16 mouse cellular contexts compared by ENCODE assay signal in the genomic region with DNA sequence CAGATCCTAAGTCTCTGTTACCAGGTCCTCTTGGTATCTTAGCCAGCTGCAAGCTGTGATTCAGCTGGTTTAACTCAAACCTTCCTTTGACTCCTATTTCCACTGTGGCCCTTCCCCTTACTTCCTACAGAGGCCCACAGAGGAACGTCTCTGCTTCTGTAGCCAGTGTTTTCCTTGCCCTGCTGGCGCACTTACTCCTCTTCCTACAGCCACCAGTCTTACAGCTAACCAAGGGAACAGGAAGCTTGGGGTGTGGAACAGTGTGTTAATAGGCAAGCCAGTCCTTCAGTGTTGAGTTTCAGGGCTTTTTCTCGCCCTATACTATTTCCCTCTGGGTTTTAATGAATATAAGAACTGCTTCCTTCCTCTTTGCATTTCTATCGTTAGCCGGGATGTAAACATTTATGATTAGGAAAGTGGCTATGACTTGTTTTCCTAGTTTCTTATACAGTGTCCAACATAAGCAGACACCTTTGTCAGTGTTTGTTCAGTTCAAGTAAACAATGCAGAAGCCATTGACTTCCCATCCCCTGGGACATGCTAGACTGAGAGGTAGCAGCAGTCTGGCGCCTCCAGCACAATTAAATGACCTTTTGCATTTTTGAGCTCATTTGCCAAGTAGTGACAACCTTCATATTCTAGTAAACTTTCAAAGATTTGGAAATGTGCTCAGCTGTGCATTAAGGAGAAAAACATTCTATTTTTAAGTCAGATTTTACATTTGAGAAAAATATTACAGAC. TPM values are rescaled to one million over a fixed set of nuclear protein-coding genes. Genes with fewer than 3 reads are reported as not detected.
DNase-seq lines count a peak whose midpoint lies in the region; ATAC-seq and TF ChIP-seq lines count a peak whose summit lies in the region.
"Had no signal": no experiment of that assay in that cellular context is flagged by ENCODE, and none has a peak within 500 bp of the region (broad histone marks: within the 10 kb centered on the region; RNA-seq: fewer than 3 reads in every experiment).

No protein-coding gene starts in this region.

- H3K9ac ChIP-seq in kidney, postnatal 0 days (ENCODE audit: low read depth, low read length), result no peak overlapping the region
- no peak overlapping the region for H3K9ac ChIP-seq in kidney, embryonic 15.5 days
- H3K9ac ChIP-seq: embryonic facial prominence, embryonic 15.5 days; liver, postnatal 0 days had no signal

- peaks cover 38% of the 10 kb centered on the region; the same call in 1 of the 2 replicates for H3K36me3 ChIP-seq in kidney, postnatal 0 days (ENCODE audit: insufficient read depth, low read length)
- H3K36me3 ChIP-seq in kidney, embryonic 15.5 days, result peaks cover 61% of the 10 kb centered on the region

- DNase-seq in kidney, postnatal 0 days (ENCODE audit: low spot score), result peak; percentile 67
- peak; percentile 44 to 46 for DNase-seq in heart, postnatal 10 days
- no peak for DNase-seq in right cerebral cortex, adult 18-20 months
- DNase-seq in layer of hippocampus, adult 8-10 months (ENCODE audit: low spot score in 2 of 2), result no peak
- no peak for DNase-seq in spleen, postnatal 36 days (ENCODE audit: low spot score in 2 of 2)
- DNase-seq: adrenal gland, adult 8-10 months; cerebellum, adult 8-10 months; liver, postnatal 0 days; midbrain, embryonic 14.5 days; spleen, adult 18-20 months had no signal

- no peak overlapping the region for H3K4me3 ChIP-seq in kidney, postnatal 0 days (replicated peaks; ENCODE audit: low read depth, low read length)
- H3K4me3 ChIP-seq in kidney, embryonic 15.5 days (replicated peaks), result no peak overlapping the region
- H3K4me3 ChIP-seq: embryonic facial prominence, embryonic 15.5 days; hindbrain, embryonic 10.5 days; layer of hippocampus, adult 2 months had no signal

- 57% methylated on average over 6 of the region's 6 CpGs for WGBS in kidney, postnatal 0 days
- WGBS in kidney, embryonic 15.5 days, result 63% methylated on average over 6 of the region's 6 CpGs

- intact Hi-C loops in heart, postnatal 10 days (cut with DNase I), result no loop called here

- no peak for ATAC-seq in kidney, postnatal 0 days (replicated peaks; ENCODE audit: low FRiP score, low read depth)
- no peak for ATAC-seq in kidney, embryonic 15.5 days (replicated peaks; ENCODE audit: low FRiP score)
- ATAC-seq in granulocyte monocyte progenitor cell, adult 5-6 weeks (replicated peaks; ENCODE audit: poor library complexity, severe bottlenecking), result peak; percentile 84
- ATAC-seq in monocyte, adult 5-6 weeks (replicated peaks; ENCODE audit: insufficient number of reproducible peaks, low FRiP score, low TSS enrichment, poor library complexity, severe bottlenecking), result peak; percentile 54; the same call in 1 of the 2 replicates
- ATAC-seq: liver, postnatal 0 days had no signal

- H3K27ac ChIP-seq in kidney, postnatal 0 days, result no peak overlapping the region
- H3K27ac ChIP-seq in kidney, embryonic 15.5 days, result no peak overlapping the region; the same call in 1 of the 2 replicates
- H3K27ac ChIP-seq: embryonic facial prominence, embryonic 15.5 days; hindbrain, embryonic 10.5 days; layer of hippocampus, adult 2 months had no signal

- no peaks in the 10 kb centered on the region for H3K9me3 ChIP-seq in kidney, postnatal 0 days (replicated peaks; ENCODE audit: low read length)
- H3K9me3 ChIP-seq in kidney, embryonic 15.5 days (replicated peaks), result no peaks in the 10 kb centered on the region
- H3K9me3 ChIP-seq: embryonic facial prominence, embryonic 15.5 days; hindbrain, embryonic 10.5 days had no signal

- no peak overlapping the region for H3K4me2 ChIP-seq in kidney, postnatal 0 days (ENCODE audit: low read length)
- no peak overlapping the region for H3K4me2 ChIP-seq in kidney, embryonic 15.5 days
- H3K4me2 ChIP-seq: embryonic facial prominence, embryonic 15.5 days had no signal

- TF ChIP-seq CTCF in kidney, postnatal 0 days (IDR thresholded peaks at IDR 0.05; ENCODE audit: low read depth), result no peak

- H3K27me3 ChIP-seq in kidney, postnatal 0 days (ENCODE audit: insufficient read depth, low read length), result no peaks in the 10 kb centered on the region
- H3K27me3 ChIP-seq in kidney, embryonic 15.5 days, result no peaks in the 10 kb centered on the region
- H3K27me3 ChIP-seq: embryonic facial prominence, embryonic 15.5 days had no signal

- 0 out of 2 replicates have a peak, but pooled peaks cover 5% of the 10 kb centered on the region for H3K4me1 ChIP-seq in kidney, postnatal 0 days (replicated peaks; ENCODE audit: insufficient read depth, low read length)
- H3K4me1 ChIP-seq in kidney, embryonic 15.5 days, result no peaks in the 10 kb centered on the region
- H3K4me1 ChIP-seq: embryonic facial prominence, embryonic 15.5 days; hindbrain, embryonic 10.5 days had no signal

RNA-seq across cellular contexts. Expression of a gene that starts 25.7 kb away (rescaled TPM):
- 1.2 and 1.8 TPM in 2 replicates for polyA plus RNA-seq in kidney, postnatal 0 days (2015; fragmentation: Nextera tagmentation; extraction: Ambion mirVana)
- 2.3 and 4.2 TPM in 2 replicates for polyA plus RNA-seq in kidney, embryonic 15.5 days (2015; fragmentation: Nextera tagmentation; extraction: Ambion mirVana)
- total RNA-seq in granulocyte monocyte progenitor cell, adult 5-6 weeks (2014; fragmentation: Nextera tagmentation), result not detected in 2 replicates
- not detected in 2 replicates for total RNA-seq in granulocyte monocyte progenitor cell, adult 5-6 weeks (2017)
- total RNA-seq in heart, postnatal 10 days (2021), result 1 to 10 TPM; 1.4 to 1.5 TPM
- 0.64 to 1.6 TPM (median 1.4 TPM) in 3 replicates for total RNA-seq in monocyte, adult 5-6 weeks (2017)
- total RNA-seq in layer of hippocampus, adult 8-10 months (2022), result 10 to 100 TPM in 2 of 4 experiments, 1 to 10 TPM in 2; 8.9 to 16.6 (median 11.0) TPM

RNA-seq across cellular contexts. Expression of a gene that starts 45.4 kb away (rescaled TPM):
- polyA plus RNA-seq in kidney, postnatal 0 days (2015; fragmentation: Nextera tagmentation; extraction: Ambion mirVana), result 13.1 and 14.2 TPM in 2 replicates
- polyA plus RNA-seq in kidney, embryonic 15.5 days (2015; fragmentation: Nextera tagmentation; extraction: Ambion mirVana), result 14.7 and 16.0 TPM in 2 replicates
- 1.9 and 5.9 TPM in 2 replicates for total RNA-seq in granulocyte monocyte progenitor cell, adult 5-6 weeks (2014; fragmentation: Nextera tagmentation)
- 1.2 and 6.1 TPM in 2 replicates for total RNA-seq in granulocyte monocyte progenitor cell, adult 5-6 weeks (2017)
- total RNA-seq in heart, postnatal 10 days (2021), result 10 to 100 TPM; 18.7 to 19.1 TPM
- total RNA-seq in monocyte, adult 5-6 weeks (2017), result 11.4 to 19.1 TPM (median 18.1 TPM) in 3 replicates
- total RNA-seq in layer of hippocampus, adult 8-10 months (2022), result 10 to 100 TPM; 23.6 to 29.2 (median 24.9) TPM

Comparison
In these comparisons a context has a peak if more than half of its experiments do, and no peak if none do; other contexts are left out.
1. ATAC-seq: peak in granulocyte monocyte progenitor cell, adult 5-6 weeks (single experiment) and monocyte, adult 5-6 weeks (single experiment); none in kidney, postnatal 0 days (single experiment) and kidney, embryonic 15.5 days (single experiment).
2. DNase-seq: peak in kidney, postnatal 0 days (single experiment) and heart, postnatal 10 days (2 of 2); none in right cerebral cortex, adult 18-20 months (single experiment), layer of hippocampus, adult 8-10 months (0 of 2) and spleen, postnatal 36 days (0 of 2).